Mouse (Mus musculus): ENCODE data around the gene Tmem255a. TPM values are rescaled to one million over a fixed set of nuclear protein-coding genes. Genes with fewer than 3 reads are reported as not detected.

Gene Tmem255a
- 11.5 and 13.2 TPM in 2 replicates for polyA plus RNA-seq (2015; fragmentation: Nextera tagmentation; extraction: Ambion mirVana)

DNA sequence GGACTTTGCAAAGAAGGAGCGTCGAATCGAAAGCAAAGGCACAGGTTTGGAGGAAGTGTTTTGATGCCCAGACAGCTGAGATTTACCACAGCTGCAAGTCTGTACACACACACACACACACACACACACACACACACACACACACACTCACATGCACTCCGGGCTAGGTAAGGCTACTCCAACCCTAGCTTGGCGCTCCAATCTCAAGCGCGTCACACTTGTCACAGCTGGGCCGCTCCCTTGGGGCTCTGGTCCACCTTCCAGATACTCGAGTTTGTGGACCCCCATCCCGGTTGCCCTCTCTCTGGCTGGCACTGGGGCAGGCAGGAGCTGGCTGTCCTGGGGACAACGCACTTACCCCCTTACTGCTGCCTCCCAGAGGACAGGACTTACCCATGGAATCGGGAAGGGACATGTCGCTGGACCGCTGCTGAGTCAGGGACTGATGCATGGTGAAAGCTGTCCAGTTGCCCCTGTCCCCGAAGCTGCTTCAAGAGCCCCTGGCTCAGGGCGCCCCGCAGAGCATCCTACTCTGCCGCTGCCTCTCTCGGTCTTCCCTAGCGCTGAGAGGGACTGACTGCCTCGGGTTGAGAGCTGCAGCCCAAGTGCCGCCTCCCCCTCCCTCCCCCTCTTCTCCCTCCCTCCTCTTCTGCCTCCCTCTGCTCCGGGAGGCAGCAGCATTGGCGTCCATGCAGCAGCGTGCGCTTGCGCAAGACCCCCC is at the start of gene Tmem255a:
Gene Tmem255a (minus strand): TSS at position 589 of the 721 bp plus-strand sequence.
- Histone ChIP-seq H3K9ac (replicated peaks) (peak within 1 kb of the TSS; percentile 30), H3K4me2 (replicated peaks) (peak within 1 kb of the TSS; percentile 82), H3K27me3 (no peaks in the 10 kb centered on the region), H3K4me1 (peaks cover 17% of the 10 kb centered on the region), H3K4me3 (peak within 1 kb of the TSS; percentile 40), H3K36me3 (no peaks in the 10 kb centered on the region), H3K9me3 (no peaks in the 10 kb centered on the region), H3K27ac (replicated peaks) (no peak within 1 kb of the TSS)
- peak; percentile 81 for ATAC-seq (replicated peaks)
- WGBS, result 20% methylated on average over 23 of the region's 27 CpGs

DNA sequence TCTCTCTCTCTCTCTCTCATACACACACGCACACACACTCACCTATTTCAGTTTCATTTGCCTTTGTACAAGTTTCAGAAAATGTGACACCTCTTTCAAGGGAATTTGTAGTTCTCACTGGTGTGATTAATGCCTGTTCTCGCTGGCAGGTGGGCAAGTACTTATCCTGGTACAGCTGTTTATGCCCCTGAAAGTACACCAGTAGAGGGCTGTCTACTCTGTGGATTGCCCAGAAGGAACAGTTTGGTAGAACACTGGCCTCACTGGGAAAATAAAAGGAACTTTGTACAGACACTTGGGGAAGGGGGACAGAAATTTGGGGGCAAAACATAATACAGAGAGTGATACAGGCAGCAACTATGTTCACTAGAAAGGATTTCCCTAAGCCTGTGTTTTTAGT is 7.4 kb upstream of the Tmem255a start:
- Histone ChIP-seq H3K4me3 (no peak overlapping the region), H3K4me2 (replicated peaks) (no peak overlapping the region), H3K4me1 (no peaks in the 10 kb centered on the region), H3K27me3 (no peaks in the 10 kb centered on the region), H3K27ac (replicated peaks) (no peak overlapping the region), H3K36me3 (no peaks in the 10 kb centered on the region), H3K9ac (replicated peaks) (no peak overlapping the region), H3K9me3 (no peaks in the 10 kb centered on the region)
- WGBS, result 16% methylated on average over 2 of the region's 2 CpGs
- no peak for ATAC-seq (replicated peaks)

DNA sequence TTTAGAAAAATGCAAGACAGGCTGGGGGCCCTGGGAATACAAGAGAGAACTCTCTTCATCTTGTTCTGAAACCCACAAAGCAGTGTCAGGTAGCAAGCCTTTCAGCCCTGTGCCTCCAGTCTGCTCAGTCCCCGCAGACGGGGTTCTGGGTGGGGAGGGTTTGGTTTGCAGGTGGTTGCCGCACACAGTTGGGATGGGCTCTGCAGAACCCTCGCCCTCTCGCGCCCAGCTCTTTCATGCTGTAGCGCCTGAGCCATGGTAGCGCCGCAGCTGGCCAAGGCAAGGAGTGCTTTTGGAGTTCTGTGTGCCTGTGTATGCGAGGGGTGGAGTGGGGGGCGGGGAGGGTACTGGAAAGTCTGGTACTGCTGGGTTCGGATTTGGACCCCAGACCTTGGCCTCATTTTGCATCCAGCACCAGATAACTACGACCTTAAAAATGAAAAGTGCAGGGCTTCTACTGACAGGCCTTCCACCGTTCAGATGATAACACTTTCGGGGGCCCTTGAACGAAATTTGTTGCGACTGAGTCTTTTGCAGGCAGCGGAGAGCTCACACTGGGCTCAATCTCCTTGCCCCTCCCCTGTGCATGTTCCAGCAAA is 1.8 kb downstream of the Tmem255a start:
- Histone ChIP-seq H3K9ac (replicated peaks) (no peak overlapping the region), H3K4me1 (peaks cover 17% of the 10 kb centered on the region), H3K4me2 (replicated peaks) (peak overlapping the region; percentile 82), H3K27ac (replicated peaks) (no peak overlapping the region), H3K27me3 (no peaks in the 10 kb centered on the region), H3K4me3 (peak overlapping the region; percentile 40), H3K9me3 (no peaks in the 10 kb centered on the region), H3K36me3 (no peaks in the 10 kb centered on the region)
- WGBS, result 23% methylated on average over 18 of the region's 18 CpGs
- ATAC-seq (replicated peaks), result peak; percentile 54

DNA sequence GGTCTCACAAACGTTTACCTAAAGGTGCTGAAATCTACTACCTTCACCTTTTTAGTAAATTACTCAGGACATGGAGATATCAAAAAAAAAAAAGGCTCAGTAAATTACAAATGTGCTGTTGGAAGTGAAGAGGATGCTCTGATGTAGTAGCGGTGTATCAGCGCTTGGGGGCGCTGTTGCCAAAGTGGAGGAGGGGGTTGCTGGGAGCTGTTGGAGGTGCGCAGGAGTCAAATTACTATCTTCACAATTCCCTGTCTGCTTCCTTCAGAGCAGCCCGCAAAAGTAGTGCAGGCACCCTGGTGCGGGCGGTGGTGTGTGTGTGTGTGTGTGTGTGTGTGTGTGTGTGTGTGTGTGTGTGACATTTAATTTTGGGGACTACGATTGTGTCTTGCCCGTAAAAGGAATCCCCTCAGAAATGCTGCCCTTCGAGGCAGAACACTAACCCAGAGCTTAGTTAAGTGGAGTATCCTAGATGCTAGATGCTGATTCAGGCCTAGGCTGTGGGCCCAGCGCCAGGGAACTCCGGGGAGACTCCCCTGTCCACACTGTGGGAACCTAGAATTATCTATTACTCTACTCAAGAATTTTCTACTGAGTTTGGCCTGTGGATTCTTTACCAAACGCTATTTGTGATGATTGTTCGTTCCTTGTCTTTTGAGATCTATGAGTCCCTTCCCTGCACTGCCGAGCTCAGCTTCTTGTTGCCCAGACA is 2.4 kb downstream of the Tmem255a start:
- no peaks in the 10 kb centered on the region for H3K9me3 ChIP-seq
- no peak overlapping the region for H3K4me3 ChIP-seq
- H3K27ac ChIP-seq (replicated peaks), result no peak overlapping the region
- H3K4me2 ChIP-seq (replicated peaks), result peak overlapping the region; percentile 82
- H3K9ac ChIP-seq (replicated peaks), result no peak overlapping the region
- no peaks in the 10 kb centered on the region for H3K27me3 ChIP-seq
- WGBS, result 19% methylated on average over 16 of the region's 16 CpGs
- ATAC-seq (replicated peaks), result no peak
- no peaks in the 10 kb centered on the region for H3K36me3 ChIP-seq
- peaks cover 17% of the 10 kb centered on the region for H3K4me1 ChIP-seq

DNA sequence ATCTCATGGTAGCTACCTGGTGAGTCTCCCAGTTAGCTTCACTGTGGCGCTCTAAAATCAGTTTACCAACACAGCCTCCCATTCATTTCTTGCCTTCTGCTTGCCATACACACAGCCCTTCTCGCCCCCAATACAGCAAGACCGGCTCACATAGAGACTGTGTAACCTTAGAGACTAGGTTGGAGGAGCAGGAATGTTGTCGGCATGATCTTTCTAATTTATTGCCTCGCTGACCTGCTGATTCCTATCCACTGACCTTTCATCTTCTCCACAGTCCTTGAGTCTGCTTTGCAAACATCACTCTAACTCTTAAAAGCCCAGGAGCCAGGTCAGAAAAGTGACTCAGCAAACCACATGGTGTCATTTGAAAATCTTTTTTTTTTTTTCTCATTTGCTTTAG is 4.6 kb downstream of the Tmem255a start:
- Histone ChIP-seq H3K36me3 (no peaks in the 10 kb centered on the region), H3K9me3 (no peaks in the 10 kb centered on the region), H3K4me3 (no peak overlapping the region), H3K9ac (replicated peaks) (no peak overlapping the region), H3K27ac (replicated peaks) (no peak overlapping the region), H3K4me1 (peaks cover 17% of the 10 kb centered on the region), H3K27me3 (no peaks in the 10 kb centered on the region), H3K4me2 (replicated peaks) (no peak overlapping the region)
- ATAC-seq (replicated peaks), result no peak
- 44% methylated on average over 5 of the region's 5 CpGs for WGBS

DNA sequence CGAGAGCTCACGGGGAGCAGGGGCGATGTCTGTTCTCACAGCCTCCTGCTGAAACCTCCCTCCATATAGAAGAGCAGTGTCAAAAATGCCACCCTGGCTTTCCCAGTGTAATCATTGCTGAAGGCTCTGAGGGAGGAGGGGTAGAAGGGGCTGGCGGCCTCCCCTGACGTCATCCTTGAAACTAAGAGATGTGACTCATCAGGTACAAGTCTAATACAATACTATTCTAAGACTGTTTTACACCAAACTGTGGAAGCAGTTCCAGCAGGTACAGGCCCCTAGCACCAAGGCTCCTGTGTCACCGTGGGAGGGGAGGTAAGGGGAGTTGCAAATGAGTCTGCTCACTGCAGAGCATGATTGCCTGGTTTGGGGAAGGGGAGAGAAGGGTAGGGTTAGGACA is 5.1 kb downstream of the Tmem255a start:
- no peak overlapping the region for H3K4me2 ChIP-seq (replicated peaks)
- no peak for ATAC-seq (replicated peaks)
- H3K4me1 ChIP-seq, result peaks cover 16% of the 10 kb centered on the region
- no peak overlapping the region for H3K27ac ChIP-seq (replicated peaks)
- H3K27me3 ChIP-seq, result no peaks in the 10 kb centered on the region
- H3K4me3 ChIP-seq, result no peak overlapping the region
- no peak overlapping the region for H3K9ac ChIP-seq (replicated peaks)
- WGBS, result 42% methylated on average over 6 of the region's 6 CpGs
- no peaks in the 10 kb centered on the region for H3K9me3 ChIP-seq
- H3K36me3 ChIP-seq, result no peaks in the 10 kb centered on the region

DNA sequence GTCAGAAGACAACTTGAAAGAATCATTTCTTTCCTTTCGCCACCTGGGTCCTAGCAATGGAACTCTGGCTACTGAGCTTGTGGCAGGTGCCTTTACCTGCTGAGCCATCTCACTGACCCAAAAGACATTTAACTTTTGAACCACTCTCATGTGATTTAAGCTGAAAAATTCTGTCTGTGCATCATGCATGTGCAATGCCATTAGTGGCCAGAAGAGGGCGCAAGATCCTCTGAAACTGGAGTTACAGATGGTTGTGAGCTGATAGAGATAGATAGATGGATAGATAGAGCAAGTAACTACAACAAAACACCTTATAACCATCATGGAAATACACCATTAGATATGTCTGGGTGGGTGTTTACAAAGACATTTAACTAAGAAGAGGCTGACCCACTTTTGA is 14.5 kb downstream of the Tmem255a start:
- Histone ChIP-seq H3K9me3 (no peaks in the 10 kb centered on the region), H3K27me3 (no peaks in the 10 kb centered on the region), H3K9ac (replicated peaks) (no peak overlapping the region), H3K4me3 (no peak overlapping the region), H3K36me3 (no peaks in the 10 kb centered on the region), H3K27ac (replicated peaks) (no peak overlapping the region), H3K4me1 (no peaks in the 10 kb centered on the region), H3K4me2 (replicated peaks) (no peak overlapping the region)
- ATAC-seq (replicated peaks), result no peak
- WGBS, result 32% methylated on average over 2 of the region's 2 CpGs

DNA sequence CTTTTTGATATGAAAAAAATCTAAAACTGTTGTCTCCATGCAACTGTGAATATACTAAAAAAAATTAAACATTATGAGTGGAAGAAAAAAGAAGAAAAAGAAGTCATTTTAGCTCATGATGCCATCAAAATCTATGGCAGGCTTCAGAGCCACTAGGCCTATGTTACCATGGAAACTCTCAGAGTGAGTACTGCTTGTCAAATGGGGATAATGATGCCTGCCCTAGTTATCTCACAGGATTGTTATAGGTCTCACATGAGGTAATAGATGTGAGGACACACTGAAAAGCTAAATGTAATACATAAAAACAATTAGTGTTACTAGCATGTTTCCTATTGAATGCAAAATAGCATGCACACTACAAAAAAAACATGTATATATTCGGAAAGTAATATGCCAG is 22.4 kb downstream of the Tmem255a start:
- H3K27ac ChIP-seq (replicated peaks), result no peak overlapping the region
- H3K4me1 ChIP-seq, result no peaks in the 10 kb centered on the region
- H3K36me3 ChIP-seq, result no peaks in the 10 kb centered on the region
- no peak overlapping the region for H3K4me2 ChIP-seq (replicated peaks)
- no peak overlapping the region for H3K4me3 ChIP-seq
- no peak for ATAC-seq (replicated peaks)
- H3K9me3 ChIP-seq, result no peaks in the 10 kb centered on the region
- WGBS, result 80% methylated on average over 1 of the region's 1 CpGs
- no peaks in the 10 kb centered on the region for H3K27me3 ChIP-seq
- H3K9ac ChIP-seq (replicated peaks), result no peak overlapping the region

DNA sequence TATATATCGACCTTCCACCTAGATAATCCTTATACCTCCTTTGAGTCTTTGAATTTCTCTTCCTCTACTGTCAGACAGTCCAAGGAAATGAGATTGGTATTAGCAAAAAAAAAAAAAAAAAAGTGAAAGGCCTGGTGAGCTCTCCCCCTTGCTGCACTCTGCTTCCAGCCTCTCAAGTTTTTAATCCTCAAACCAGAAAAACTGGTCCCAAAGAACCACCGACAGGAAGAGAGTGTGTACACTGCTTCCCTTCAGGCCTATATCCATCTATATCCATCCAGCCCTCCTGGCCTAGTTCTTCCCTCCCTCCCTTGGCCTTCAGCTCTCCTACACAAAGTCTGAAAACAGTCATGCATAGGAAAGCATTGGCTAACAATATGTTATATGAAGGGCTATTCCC is 29.5 kb downstream of the Tmem255a start:
- Histone ChIP-seq H3K4me2 (replicated peaks) (no peak overlapping the region), H3K9ac (replicated peaks) (no peak overlapping the region), H3K9me3 (no peaks in the 10 kb centered on the region), H3K27ac (replicated peaks) (no peak overlapping the region), H3K27me3 (no peaks in the 10 kb centered on the region), H3K4me1 (no peaks in the 10 kb centered on the region), H3K4me3 (no peak overlapping the region), H3K36me3 (no peaks in the 10 kb centered on the region)
- WGBS, result 54% methylated on average over 2 of the region's 2 CpGs
- ATAC-seq (replicated peaks), result no peak

DNA sequence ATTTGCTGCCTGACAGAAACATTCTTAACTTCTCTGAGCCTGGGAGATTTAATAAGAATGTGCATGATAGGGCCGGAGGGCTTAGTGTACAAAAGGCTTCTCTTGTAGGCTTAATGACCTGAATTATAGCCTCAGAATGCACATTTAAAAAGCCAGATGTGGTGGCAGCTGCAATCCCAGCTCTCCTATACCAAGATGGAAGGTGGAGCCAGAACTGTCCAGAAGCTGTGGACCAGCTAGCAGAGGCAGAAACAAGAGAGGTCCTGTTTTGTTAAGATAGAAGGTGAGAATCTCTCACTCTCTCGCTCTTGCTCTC is 34.6 kb downstream of the Tmem255a start:
- Histone ChIP-seq H3K27ac (replicated peaks) (no peak overlapping the region), H3K9me3 (no peaks in the 10 kb centered on the region), H3K4me3 (no peak overlapping the region), H3K36me3 (no peaks in the 10 kb centered on the region), H3K4me2 (replicated peaks) (no peak overlapping the region), H3K9ac (replicated peaks) (no peak overlapping the region), H3K27me3 (no peaks in the 10 kb centered on the region), H3K4me1 (no peaks in the 10 kb centered on the region)
- 72% methylated on average over 2 of the region's 2 CpGs for WGBS
- ATAC-seq (replicated peaks), result no peak

DNA sequence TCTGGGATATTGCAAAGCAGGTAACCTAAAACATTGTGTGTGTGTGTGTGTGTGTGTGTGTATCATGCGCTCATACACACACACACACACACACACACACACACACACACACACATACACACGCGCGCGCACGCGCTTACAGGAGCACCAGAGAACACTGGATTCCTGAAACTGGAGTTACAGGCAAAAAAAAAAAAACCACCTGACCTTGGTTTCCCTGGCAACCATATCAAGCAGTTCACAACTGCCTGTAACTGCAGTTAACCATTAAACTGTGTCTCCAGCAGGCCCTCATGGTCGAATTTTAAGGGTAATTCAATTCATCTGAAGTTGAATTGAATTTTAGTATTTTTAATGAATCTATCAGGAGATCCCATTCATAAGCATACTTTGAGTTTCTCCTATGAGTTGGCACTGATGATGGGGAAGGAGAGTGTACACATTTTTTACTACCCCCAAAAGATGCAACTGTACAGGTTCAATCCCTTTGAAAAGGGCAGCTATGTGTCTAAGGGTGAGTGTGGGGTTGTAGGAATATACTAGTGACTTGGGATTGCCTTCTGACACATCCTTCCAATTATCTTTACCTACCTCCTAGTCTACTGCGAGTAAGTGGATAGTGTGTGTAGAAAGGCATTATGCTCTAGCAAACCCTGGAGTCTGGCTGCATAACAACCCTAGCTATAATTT is 35.1 kb downstream of the Tmem255a start:
- H3K27ac ChIP-seq (replicated peaks), result no peak overlapping the region
- no peak overlapping the region for H3K9ac ChIP-seq (replicated peaks)
- no peak overlapping the region for H3K4me3 ChIP-seq
- no peaks in the 10 kb centered on the region for H3K9me3 ChIP-seq
- H3K27me3 ChIP-seq, result no peaks in the 10 kb centered on the region
- ATAC-seq (replicated peaks), result no peak
- 85% methylated on average over 9 of the region's 9 CpGs for WGBS
- no peak overlapping the region for H3K4me2 ChIP-seq (replicated peaks)
- H3K36me3 ChIP-seq, result no peaks in the 10 kb centered on the region
- H3K4me1 ChIP-seq, result no peaks in the 10 kb centered on the region

DNA sequence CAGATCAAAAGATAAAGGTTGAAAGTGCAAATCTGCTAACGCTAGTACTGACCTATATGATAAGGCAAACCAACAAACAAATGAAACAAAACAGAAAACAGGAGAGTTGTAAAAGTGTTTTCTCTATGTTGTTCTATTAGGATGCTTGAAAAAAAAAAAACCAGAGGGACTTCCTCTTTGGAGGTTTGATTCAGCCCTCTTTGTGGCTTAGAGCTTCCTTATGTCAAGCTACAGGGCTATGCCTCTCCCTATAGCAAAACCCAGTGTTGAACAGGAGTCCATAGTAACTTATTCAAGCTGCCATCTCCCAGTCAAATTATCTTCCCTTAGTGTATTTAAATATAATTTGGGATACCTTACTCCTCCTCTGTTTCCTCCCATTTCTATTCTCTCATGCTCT is 44.8 kb downstream of the Tmem255a start:
- H3K9ac ChIP-seq (replicated peaks), result no peak overlapping the region
- H3K27me3 ChIP-seq, result no peaks in the 10 kb centered on the region
- ATAC-seq (replicated peaks), result no peak
- 66% methylated on average over 1 of the region's 1 CpGs for WGBS
- H3K4me3 ChIP-seq, result no peak overlapping the region
- H3K4me1 ChIP-seq, result no peaks in the 10 kb centered on the region
- H3K27ac ChIP-seq (replicated peaks), result no peak overlapping the region
- no peak overlapping the region for H3K4me2 ChIP-seq (replicated peaks)
- H3K36me3 ChIP-seq, result no peaks in the 10 kb centered on the region
- no peaks in the 10 kb centered on the region for H3K9me3 ChIP-seq
